Mouse (Mus musculus) liver, postnatal 0 days (tissue): ENCODE data around the gene Bcl2l11. TPM values are rescaled to one million over a fixed set of nuclear protein-coding genes. Genes with fewer than 3 reads are reported as not detected.

Experiments used
- ATAC-seq: fragments of 200-750 bp; cut with Nextera tagmentation; 2 replicates; pipeline ENCODE4 v1.8.0; 2017; ENCODE audit warnings: mild to moderate bottlenecking, moderate library complexity
- DNase-seq: peaks from one replicate; pipeline ENCODE4 v3.0.0-alpha.2; 2016
- H3K27ac ChIP-seq: fragments of 300-500 bp; sonication (generic); 2 replicates; pipeline ENCODE4 v1.5.1; 2014; ENCODE audit warnings: antibody characterized with exemption, moderate library complexity, mild to moderate bottlenecking, low read depth
- H3K27me3 ChIP-seq: fragments of 300-500 bp; sonication (generic); 2 replicates; pipeline ENCODE4 v1.6.1; 2014; ENCODE audit warnings: low read length, control low read depth, mixed read lengths; ENCODE audit not compliant: insufficient read depth
- H3K36me3 ChIP-seq: fragments of 300-500 bp; sonication (generic); replicated peaks from 2 replicates; pipeline ENCODE4 v1.6.1; 2014; ENCODE audit warnings: mild to moderate bottlenecking, control low read depth, low read length, moderate library complexity, mixed read lengths; ENCODE audit not compliant: insufficient read depth
- H3K4me1 ChIP-seq: fragments of 300-500 bp; sonication (generic); 2 replicates; pipeline ENCODE4 v1.6.1; 2014; ENCODE audit warnings: antibody characterized with exemption, mild to moderate bottlenecking, control low read depth; ENCODE audit not compliant: insufficient read depth
- H3K4me2 ChIP-seq: fragments of 300-500 bp; sonication (generic); 2 replicates; pipeline ENCODE4 v1.6.1; 2014; ENCODE audit warnings: low read depth, mild to moderate bottlenecking, low read length, moderate library complexity, mixed read lengths
- H3K4me3 ChIP-seq: fragments of 300-500 bp; sonication (generic); 2 replicates; pipeline ENCODE4 v1.5.1; 2014; ENCODE audit warnings: low read depth, low read length
- H3K9ac ChIP-seq: fragments of 300-500 bp; sonication (generic); replicated peaks from 2 replicates; pipeline ENCODE4 v1.6.1; 2014; ENCODE audit warnings: mild to moderate bottlenecking, moderate library complexity
- H3K9me3 ChIP-seq: fragments of 300-500 bp; sonication (generic); 2 replicates; pipeline ENCODE4 v1.6.1; 2016; ENCODE audit warnings: mild to moderate bottlenecking, control low read depth, low read length, mixed read lengths
- CTCF ChIP-seq: sonication (generic); IDR thresholded peaks from 2 replicates; pipeline ENCODE4 v1.5.1; 2016; ENCODE audit warnings: antibody characterized with exemption, low read depth
- EP300 ChIP-seq: IDR thresholded peaks from 2 replicates; pipeline ENCODE4 v1.6.1; 2016; ENCODE audit warnings: antibody characterized with exemption, low read depth, mild to moderate bottlenecking
- WGBS: fragments of 180-500 bp; shearing (Covaris S2); extraction: QIAGEN DNeasy Blood & Tissue Kit; methylation state at CpG from one replicate; pipeline ENCODE4 v1.1.7; 2014; ENCODE audit not compliant: insufficient replicate concordance; 5-methylcytosine and 5-hydroxymethylcytosine counted together
- polyA plus RNA-seq: library from polyadenylated mRNA; unstranded; fragments of >200 nt; fragmentation: Nextera tagmentation; extraction: Ambion mirVana; gene quantifications from 2 replicates; pipeline ENCODE4 v1.2.1, GENCODE M21; 2015

Gene Bcl2l11
- polyA plus RNA-seq, 1 experiment from 2014 or later = 6.5 TPM

GRCm38 (mm10) chr2:128140183-128140582 is 14.3 kb downstream of the Bcl2l11 start:
- H3K27ac ChIP-seq = no peak overlapping the region
- peaks cover 15% of the 10 kb centered on the region for H3K36me3 ChIP-seq
- no peak for DNase-seq
- H3K27me3 ChIP-seq = no peaks in the 10 kb centered on the region
- no peak overlapping the region for H3K4me2 ChIP-seq
- WGBS = 76% methylated on average over 3 of the region's 3 CpGs
- ATAC-seq = no peak
- H3K9me3 ChIP-seq = no peaks in the 10 kb centered on the region
- H3K9ac ChIP-seq = no peak overlapping the region
- peaks cover 46% of the 10 kb centered on the region for H3K4me1 ChIP-seq
- H3K4me3 ChIP-seq = no peak overlapping the region
- TF ChIP-seq CTCF (peak; percentile 18; the same call in 1 of the 2 replicates), EP300 (no peak)

GRCm38 (mm10) chr2:128143992-128144391 is 18.2 kb downstream of the Bcl2l11 start:
- Histone ChIP-seq H3K4me2 (no peak overlapping the region), H3K27me3 (no peaks in the 10 kb centered on the region), H3K9ac (no peak overlapping the region), H3K36me3 (peaks cover 28% of the 10 kb centered on the region), H3K9me3 (no peaks in the 10 kb centered on the region), H3K4me3 (no peak overlapping the region), H3K27ac (0 out of 2 replicates have a peak overlapping the region, but pooled peaks have one; percentile 2), H3K4me1 (peaks cover 22% of the 10 kb centered on the region)
- ATAC-seq (peak; percentile 42), DNase-seq (no peak)
- TF ChIP-seq CTCF (no peak), EP300 (peak; percentile 93)

- H3K36me3 ChIP-seq = peaks cover 29% of the 10 kb centered on the region; the same call in 1 of the 2 replicates
- H3K27ac ChIP-seq = peak overlapping the region; percentile 52
- whole genome bisulfite sequencing = 66% methylated on average over 3 of the region's 3 CpGs
- H3K4me2 ChIP-seq = 0 out of 2 replicates have a peak overlapping the region, but pooled peaks have one; percentile 1
- no peaks in the 10 kb centered on the region for H3K9me3 ChIP-seq
- peak; percentile 66 for ATAC-seq
- DNase-seq = no peak
- H3K9ac ChIP-seq = no peak overlapping the region
- TF ChIP-seq EP300 (no peak), CTCF (no peak)
- H3K27me3 ChIP-seq = no peaks in the 10 kb centered on the region
- H3K4me1 ChIP-seq = peaks cover 22% of the 10 kb centered on the region
- H3K4me3 ChIP-seq = no peak overlapping the region
These were observed 19.6 kb downstream of the Bcl2l11 start for GRCm38 (mm10) chr2:128145433-128145832.

GRCm38 (mm10) chr2:128149596-128149995 is 23.8 kb downstream of the Bcl2l11 start:
- Histone ChIP-seq H3K4me3 (no peak overlapping the region), H3K9ac (no peak overlapping the region), H3K27ac (no peak overlapping the region), H3K4me1 (peaks cover 19% of the 10 kb centered on the region), H3K9me3 (no peaks in the 10 kb centered on the region), H3K4me2 (no peak overlapping the region), H3K27me3 (no peaks in the 10 kb centered on the region), H3K36me3 (peaks cover 33% of the 10 kb centered on the region; the same call in 1 of the 2 replicates)
- TF ChIP-seq CTCF = no peak
- DNase-seq (no peak), ATAC-seq (no peak)
- WGBS = 74% methylated on average over 5 of the region's 5 CpGs

- Histone ChIP-seq H3K27me3 (no peaks in the 10 kb centered on the region), H3K4me2 (no peak overlapping the region), H3K9ac (no peak overlapping the region), H3K9me3 (no peaks in the 10 kb centered on the region), H3K4me3 (no peak overlapping the region), H3K36me3 (peaks cover 30% of the 10 kb centered on the region; the same call in 1 of the 2 replicates), H3K4me1 (peaks cover 36% of the 10 kb centered on the region), H3K27ac (0 out of 2 replicates have a peak overlapping the region, but pooled peaks have one; percentile 13)
- no peak for TF ChIP-seq CTCF
- TF ChIP-seq EP300 = no peak
- 69% methylated on average over 9 of the region's 9 CpGs for WGBS
- no peak for ATAC-seq
- no peak for DNase-seq
These were observed 26.4 kb downstream of the Bcl2l11 start for GRCm38 (mm10) chr2:128152211-128152610.

- 0 out of 2 replicates have a peak overlapping the region, but pooled peaks have one; percentile 9 for H3K9ac ChIP-seq
- H3K4me2 ChIP-seq = no peak overlapping the region
- ATAC-seq (peak; percentile 21), DNase-seq (no peak)
- H3K4me3 ChIP-seq = no peak overlapping the region
- peaks cover 26% of the 10 kb centered on the region for H3K36me3 ChIP-seq
- no peak for TF ChIP-seq CTCF
- TF ChIP-seq EP300 = no peak
- no peaks in the 10 kb centered on the region for H3K27me3 ChIP-seq
- peaks cover 36% of the 10 kb centered on the region for H3K4me1 ChIP-seq
- 54% methylated on average over 16 of the region's 16 CpGs for WGBS
- no peaks in the 10 kb centered on the region for H3K9me3 ChIP-seq
- peak overlapping the region; percentile 48; the same call in 1 of the 2 replicates for H3K27ac ChIP-seq
These were observed 27.2 kb downstream of the Bcl2l11 start for GRCm38 (mm10) chr2:128152845-128153550.
